Mouse (Mus musculus) testis, adult 2 months (tissue): ENCODE results near the gene Tspan9.

Experiments used
- CTCF ChIP-seq: fragments of 200-500 bp; IDR thresholded peaks from 2 replicates; pipeline ENCODE4 v1.5.1; 2012; ENCODE audit warnings: low read depth, mild to moderate bottlenecking, inconsistent platforms, low read length, moderate library complexity; ENCODE audit not compliant: control insufficient read depth, insufficient read depth, insufficient replicate concordance
- POLR2A ChIP-seq: fragments of 200-500 bp; IDR thresholded peaks from 2 replicates; pipeline ENCODE4 v1.6.1; 2012; ENCODE audit warnings: low read depth, mild to moderate bottlenecking, inconsistent platforms, low read length, moderate library complexity; ENCODE audit not compliant: control insufficient read depth

DNA sequence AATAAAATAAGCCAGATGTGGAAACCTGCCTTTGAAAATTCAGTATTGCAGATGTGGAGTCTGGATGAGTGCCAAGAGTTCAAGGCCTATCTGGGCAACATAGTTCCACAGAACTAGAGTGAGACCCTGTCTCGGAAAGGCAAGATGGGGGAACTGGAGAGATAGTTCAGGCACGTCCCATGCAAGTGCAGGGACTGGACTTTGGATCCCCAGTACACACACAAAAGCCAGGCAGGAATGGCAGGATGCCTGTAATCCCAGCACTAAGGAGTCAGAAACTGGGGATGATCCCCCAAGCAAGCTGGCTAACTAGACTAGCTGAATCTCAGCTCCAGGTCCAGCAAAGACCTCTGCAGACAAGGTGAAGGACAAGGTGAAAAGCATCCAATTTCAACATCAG, 12.5 kb upstream of the Tspan9 start:
- no peak for TF ChIP-seq CTCF
- no peak for TF ChIP-seq POLR2A
